Mouse (Mus musculus) cerebellum, adult 9-11 months (tissue): ENCODE results near the gene Gm4846.
"Not testable (repeated sequence)": the region's sequence is repeated elsewhere in the genome, so short reads cannot be mapped to it uniquely, and the experiment has no call there.

Source experiments
- DNase-seq: peaks from one replicate; pipeline ENCODE4 v3.0.0; 2022

The Gm4846 gene

GRCm38 (mm10) chr1:166497488-166497887 is at the start of gene Gm4846:
Gm4846 (minus strand) TSS chr1:166497588.
- DNase-seq, result not testable (repeated sequence)

GRCm38 (mm10) chr1:166531521-166531920 is 34.1 kb upstream of the Gm4846 start:
- not testable (repeated sequence) for DNase-seq

GRCm38 (mm10) chr1:166524709-166525108 is 27.3 kb upstream of the Gm4846 start:
- DNase-seq, result not testable (repeated sequence)

- peak; percentile 34 for DNase-seq
Observed at GRCm38 (mm10) chr1:166519626-166520025, 22.2 kb upstream of the Gm4846 start.

- DNase-seq, result no peak
Observed at GRCm38 (mm10) chr1:166516556-166516955, 19.2 kb upstream of the Gm4846 start.

GRCm38 (mm10) chr1:166504206-166504605 is 6.8 kb upstream of the Gm4846 start:
- DNase-seq, result not testable (repeated sequence)

GRCm38 (mm10) chr1:166479503-166479902 is 17.9 kb downstream of the Gm4846 start:
- DNase-seq, result no peak

- no peak for DNase-seq
Observed at GRCm38 (mm10) chr1:166467172-166467571, 30.2 kb downstream of the Gm4846 start.

- no peak for DNase-seq
Observed at GRCm38 (mm10) chr1:166462544-166462943, 34.8 kb downstream of the Gm4846 start.

- no peak for DNase-seq
Observed at GRCm38 (mm10) chr1:166441992-166442391, 55.4 kb downstream of the Gm4846 start.

GRCm38 (mm10) chr1:166439426-166439825 is 58.0 kb downstream of the Gm4846 start:
- no peak for DNase-seq
